Mouse (Mus musculus) intestine, postnatal 0 days (tissue): ENCODE measurements around the gene Ccdc130. TPM values are rescaled to one million over a fixed set of nuclear protein-coding genes. Genes with fewer than 3 reads are reported as not detected.

Source experiments
- ATAC-seq: fragments of 200-750 bp; cut with Nextera tagmentation; 2 replicates; pipeline ENCODE4 v1.8.0; 2017; ENCODE audit warnings: mild to moderate bottlenecking, moderate TSS enrichment, moderate library complexity
- H3K27ac ChIP-seq: fragments of 300-500 bp; sonication (generic); 2 replicates; pipeline ENCODE4 v1.5.1; 2014; ENCODE audit warnings: mild to moderate bottlenecking, low read depth, low read length, moderate library complexity
- H3K27me3 ChIP-seq: fragments of 300-500 bp; sonication (generic); replicated peaks from 2 replicates; pipeline ENCODE4 v1.6.1; 2014; ENCODE audit warnings: low read length, mixed read lengths; ENCODE audit not compliant: control insufficient read depth, insufficient read depth
- H3K36me3 ChIP-seq: fragments of 300-500 bp; sonication (generic); 2 replicates; pipeline ENCODE4 v1.6.1; 2014; ENCODE audit warnings: mild to moderate bottlenecking, moderate library complexity; ENCODE audit not compliant: control insufficient read depth, insufficient read depth
- H3K4me1 ChIP-seq: fragments of 300-500 bp; sonication (generic); replicated peaks from 2 replicates; pipeline ENCODE4 v1.6.1; 2014; ENCODE audit warnings: antibody characterized with exemption, low read length, mixed read lengths; ENCODE audit not compliant: control insufficient read depth, insufficient read depth
- H3K4me2 ChIP-seq: fragments of 300-500 bp; sonication (generic); replicated peaks from 2 replicates; pipeline ENCODE4 v1.6.1; 2014; ENCODE audit warnings: low read depth, mild to moderate bottlenecking, moderate library complexity
- H3K4me3 ChIP-seq: fragments of 300-500 bp; sonication (generic); 2 replicates; pipeline ENCODE4 v1.5.1; 2014; ENCODE audit warnings: low read depth, low read length
- H3K9ac ChIP-seq: fragments of 300-500 bp; sonication (generic); 2 replicates; pipeline ENCODE4 v1.6.1; 2014; ENCODE audit warnings: mild to moderate bottlenecking, low read depth, low read length
- H3K9me3 ChIP-seq: fragments of 300-500 bp; sonication (generic); 2 replicates; pipeline ENCODE4 v1.6.1; 2016; ENCODE audit warnings: mixed run types; ENCODE audit not compliant: control insufficient read depth
- CTCF ChIP-seq: sonication (generic); IDR thresholded peaks from 2 replicates; pipeline ENCODE4 v1.5.1; 2016; ENCODE audit warnings: low read depth, mild to moderate bottlenecking, control low read depth, antibody characterized with exemption, moderate library complexity
- WGBS: fragments of 180-500 bp; shearing (Covaris S2); extraction: QIAGEN DNeasy Blood & Tissue Kit; methylation state at CpG from one replicate; pipeline ENCODE4 v1.1.7; 2014; 5-methylcytosine and 5-hydroxymethylcytosine counted together
- polyA plus RNA-seq: library from polyadenylated mRNA; unstranded; fragments of >200 nt; fragmentation: Nextera tagmentation; extraction: Ambion mirVana; gene quantifications from 2 replicates; pipeline ENCODE4 v1.2.1, GENCODE M21; 2015

Gene Ccdc130
- polyA plus RNA-seq, 1 experiment from 2014 or later: 12.8 TPM

GRCm38 (mm10) chr8:84230735-84231134, 39.4 kb downstream of the Ccdc130 start:
- peaks cover 53% of the 10 kb centered on the region for H3K36me3 ChIP-seq
- no peak overlapping the region for H3K27ac ChIP-seq
- H3K4me2 ChIP-seq: no peak overlapping the region
- no peaks in the 10 kb centered on the region for H3K4me1 ChIP-seq
- no peak overlapping the region for H3K9ac ChIP-seq
- TF ChIP-seq CTCF: peak; percentile 57
- no peaks in the 10 kb centered on the region for H3K9me3 ChIP-seq
- WGBS: 82% methylated on average over 17 of the region's 17 CpGs
- ATAC-seq: no peak
- H3K4me3 ChIP-seq: no peak overlapping the region
- H3K27me3 ChIP-seq: no peaks in the 10 kb centered on the region

- no peak overlapping the region for H3K27ac ChIP-seq
- H3K4me2 ChIP-seq: no peak overlapping the region
- WGBS: 88% methylated on average over 21 of the region's 21 CpGs
- ATAC-seq: no peak
- no peaks in the 10 kb centered on the region for H3K27me3 ChIP-seq
- H3K36me3 ChIP-seq: peaks cover 64% of the 10 kb centered on the region
- H3K9me3 ChIP-seq: no peaks in the 10 kb centered on the region
- H3K9ac ChIP-seq: no peak overlapping the region
- H3K4me3 ChIP-seq: no peak overlapping the region
- no peaks in the 10 kb centered on the region for H3K4me1 ChIP-seq
- no peak for TF ChIP-seq CTCF
Measured at GRCm38 (mm10) chr8:84223322-84224029, 46.7 kb downstream of the Ccdc130 start.

GRCm38 (mm10) chr8:84222566-84223165, 47.5 kb downstream of the Ccdc130 start:
- WGBS: 87% methylated on average over 9 of the region's 9 CpGs
- no peak for TF ChIP-seq CTCF
- Histone ChIP-seq H3K4me2 (no peak overlapping the region), H3K9me3 (no peaks in the 10 kb centered on the region), H3K27me3 (no peaks in the 10 kb centered on the region), H3K27ac (no peak overlapping the region), H3K9ac (no peak overlapping the region), H3K4me1 (no peaks in the 10 kb centered on the region), H3K36me3 (peaks cover 64% of the 10 kb centered on the region), H3K4me3 (no peak overlapping the region)
- ATAC-seq: no peak

GRCm38 (mm10) chr8:84220105-84220504, 50.1 kb downstream of the Ccdc130 start:
- 72% methylated on average over 7 of the region's 7 CpGs for WGBS

GRCm38 (mm10) chr8:84218143-84218542, 52.0 kb downstream of the Ccdc130 start:
- H3K27ac ChIP-seq: no peak overlapping the region
- no peak overlapping the region for H3K4me2 ChIP-seq
- ATAC-seq: no peak
- H3K27me3 ChIP-seq: no peaks in the 10 kb centered on the region
- H3K4me1 ChIP-seq: no peaks in the 10 kb centered on the region
- H3K4me3 ChIP-seq: no peak overlapping the region
- H3K9me3 ChIP-seq: no peaks in the 10 kb centered on the region
- peaks cover 75% of the 10 kb centered on the region for H3K36me3 ChIP-seq
- 91% methylated on average over 5 of the region's 5 CpGs for WGBS
- TF ChIP-seq CTCF: no peak
- no peak overlapping the region for H3K9ac ChIP-seq

More at GRCm38 (mm10) chr8:84220105-84220504, 50.1 kb downstream of the Ccdc130 start:
- no peak for ATAC-seq
- Histone ChIP-seq H3K9ac (no peak overlapping the region), H3K9me3 (no peaks in the 10 kb centered on the region), H3K4me2 (no peak overlapping the region), H3K4me3 (no peak overlapping the region), H3K27ac (no peak overlapping the region), H3K4me1 (no peaks in the 10 kb centered on the region), H3K36me3 (peaks cover 64% of the 10 kb centered on the region), H3K27me3 (no peaks in the 10 kb centered on the region)
- no peak for TF ChIP-seq CTCF

GRCm38 (mm10) chr8:84217206-84217605, 53.0 kb downstream of the Ccdc130 start:
- TF ChIP-seq CTCF: no peak

More at GRCm38 (mm10) chr8:84217206-84217605, 53.0 kb downstream of the Ccdc130 start:
- Histone ChIP-seq H3K27ac (no peak overlapping the region), H3K4me1 (no peaks in the 10 kb centered on the region), H3K36me3 (peaks cover 72% of the 10 kb centered on the region), H3K4me2 (no peak overlapping the region), H3K9me3 (no peaks in the 10 kb centered on the region), H3K4me3 (no peak overlapping the region), H3K27me3 (no peaks in the 10 kb centered on the region), H3K9ac (no peak overlapping the region)
- 94% methylated on average over 11 of the region's 11 CpGs for WGBS
- ATAC-seq: no peak
